Mouse (Mus musculus) right cerebral cortex, adult 18-20 months (tissue): Measurements from ENCODE around the gene Hdac11.
A peak's percentile ranks its signal among the peaks of the same experiment; 100 is the strongest.

Experiments used
- DNase-seq: peaks from one replicate; pipeline ENCODE4 v3.0.0; 2022; ENCODE audit warnings: mixed read lengths

The Hdac11 gene

GRCm38 (mm10) chr6:91172381-91172780 lies 15.9 kb downstream of the Hdac11 start:
- DNase-seq = no peak

DNA sequence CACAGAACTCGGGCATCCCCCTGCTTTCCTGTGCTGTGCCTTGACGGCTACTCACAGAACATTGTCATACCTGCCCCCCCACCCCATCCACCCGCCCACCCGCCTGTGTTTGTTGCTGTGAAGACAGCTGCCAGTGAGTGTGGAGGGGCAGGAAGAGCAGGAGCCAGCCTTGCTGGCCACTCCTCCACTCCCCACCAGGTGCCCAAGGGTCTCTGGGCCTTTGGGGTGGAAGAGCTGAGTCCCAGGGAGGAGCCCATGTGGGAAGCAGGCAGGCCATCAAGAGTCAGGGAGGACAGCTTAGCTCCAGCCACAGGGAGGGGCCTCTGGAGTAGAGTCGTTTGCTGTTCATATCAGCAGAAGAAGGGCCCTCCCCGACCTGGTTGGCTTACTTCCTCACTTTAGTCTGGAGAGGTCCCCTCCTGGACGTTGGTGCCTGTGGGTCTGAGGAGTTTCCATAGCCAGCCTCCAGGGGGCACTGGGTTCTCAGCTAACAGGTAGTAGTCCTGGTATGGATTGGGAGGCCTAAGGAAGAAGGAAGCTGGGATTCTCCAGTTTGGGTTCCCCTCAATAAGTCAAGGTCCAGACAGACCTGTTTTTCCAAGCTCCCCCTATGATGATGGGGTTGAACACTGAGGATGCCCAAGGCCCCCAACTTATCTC lies 16.9 kb downstream of the Hdac11 start:
- DNase-seq = peak; percentile 52

DNA sequence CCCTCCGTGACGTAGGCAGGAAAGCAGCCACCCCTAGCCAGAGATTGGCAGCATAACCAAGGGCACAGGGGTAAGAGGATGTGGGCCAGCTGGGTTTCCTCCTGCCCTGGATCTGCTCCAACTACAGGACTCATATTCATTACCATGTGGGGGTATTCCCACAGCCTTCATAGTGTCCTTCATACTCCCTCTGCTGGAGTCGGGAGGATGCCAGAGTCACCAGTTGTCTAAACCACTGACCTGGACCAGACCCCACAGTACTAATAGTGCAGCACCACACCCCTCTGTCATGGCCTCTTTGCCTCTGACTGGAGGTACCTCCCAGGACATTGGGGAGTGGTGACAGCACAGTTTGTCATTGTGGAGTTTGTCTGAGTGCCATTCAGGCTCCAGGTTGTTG lies 17.7 kb downstream of the Hdac11 start:
- DNase-seq = no peak

- no peak for DNase-seq
Measured at GRCm38 (mm10) chr6:91180767-91181171, 24.3 kb downstream of the Hdac11 start.

DNA sequence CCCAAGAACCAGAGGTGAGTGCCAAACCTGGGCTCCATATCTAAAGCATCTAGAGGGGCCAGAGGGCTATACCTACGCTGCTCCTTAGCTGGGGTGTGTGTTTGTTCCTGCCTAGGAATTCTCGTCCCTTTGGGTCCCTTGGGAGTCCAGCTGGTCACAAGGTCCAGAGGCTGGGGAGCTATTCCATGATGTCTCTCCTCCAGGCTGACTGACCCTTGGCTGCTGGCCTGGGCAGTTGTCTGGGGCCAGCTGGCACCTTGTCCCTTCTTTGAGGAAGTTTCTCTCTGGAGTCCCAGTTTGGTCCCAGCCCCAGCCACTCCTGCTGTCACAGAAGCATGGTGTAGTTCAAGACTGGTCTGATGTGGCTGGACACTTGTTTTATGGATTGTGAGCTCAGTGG lies 24.9 kb downstream of the Hdac11 start:
- DNase-seq = peak; percentile 34

DNA sequence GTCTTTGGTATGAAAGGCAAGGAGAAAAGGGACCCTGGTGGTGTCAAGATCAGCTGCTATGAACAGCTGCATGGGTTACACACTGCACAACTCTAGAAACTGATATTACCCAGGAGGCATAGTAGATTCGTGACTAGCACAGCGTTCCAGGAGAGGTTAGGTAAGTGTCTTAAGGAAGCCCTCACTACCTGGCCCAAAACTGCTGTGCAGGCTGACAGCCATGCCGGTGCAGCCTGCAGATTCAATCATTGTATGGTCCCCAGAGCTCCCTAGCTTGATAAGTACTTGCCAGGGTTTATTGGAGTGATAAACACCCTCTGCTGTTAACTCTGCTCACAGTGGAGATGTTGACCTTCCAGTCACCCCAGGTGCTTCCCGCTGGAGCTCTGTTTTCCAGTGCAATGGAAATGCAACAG lies 25.6 kb downstream of the Hdac11 start:
- no peak for DNase-seq

GRCm38 (mm10) chr6:91183041-91183440 lies 26.6 kb downstream of the Hdac11 start:
- no peak for DNase-seq

GRCm38 (mm10) chr6:91183980-91184379 lies 27.5 kb downstream of the Hdac11 start:
- DNase-seq = no peak

DNA sequence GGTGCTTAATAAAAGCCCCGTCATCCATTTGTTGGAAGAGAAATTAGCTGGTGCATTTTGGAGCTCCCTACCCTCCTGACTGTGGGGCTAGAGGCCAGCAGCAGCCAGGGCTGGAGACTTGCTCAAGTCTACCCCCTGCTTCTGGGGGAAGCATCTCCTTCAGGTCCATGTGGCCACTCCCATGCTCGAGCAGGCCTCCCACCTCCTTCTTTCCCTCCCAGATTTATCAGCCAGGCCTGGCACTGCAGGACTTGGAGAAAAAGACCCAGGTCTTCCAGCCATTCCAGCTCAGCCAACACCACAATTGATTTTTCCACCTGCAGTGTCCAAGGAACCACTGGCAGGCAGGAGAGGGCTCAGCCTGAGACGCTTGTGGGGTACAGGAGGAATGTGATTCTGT lies 28.3 kb downstream of the Hdac11 start:
- DNase-seq = no peak

DNA sequence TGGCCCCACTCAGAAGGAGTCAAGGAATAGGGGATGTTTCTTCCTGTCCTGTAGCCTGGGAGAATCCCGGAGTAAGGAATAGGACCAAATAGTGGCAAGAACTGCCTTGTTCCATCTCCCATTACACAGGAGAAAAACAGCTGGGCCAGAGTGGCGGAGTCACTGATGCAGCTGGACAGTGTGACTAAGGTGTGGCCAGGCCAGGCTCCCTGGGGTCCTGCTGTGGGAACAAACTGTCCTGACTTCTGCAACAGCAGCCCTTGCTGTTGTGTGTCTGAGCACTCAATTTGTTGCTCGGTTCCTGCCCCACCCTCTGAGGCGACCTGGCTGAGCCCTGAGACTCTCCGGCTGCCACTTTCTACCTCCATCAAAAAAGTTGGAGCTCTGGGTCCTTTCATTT lies 29.0 kb downstream of the Hdac11 start:
- DNase-seq = no peak

DNA sequence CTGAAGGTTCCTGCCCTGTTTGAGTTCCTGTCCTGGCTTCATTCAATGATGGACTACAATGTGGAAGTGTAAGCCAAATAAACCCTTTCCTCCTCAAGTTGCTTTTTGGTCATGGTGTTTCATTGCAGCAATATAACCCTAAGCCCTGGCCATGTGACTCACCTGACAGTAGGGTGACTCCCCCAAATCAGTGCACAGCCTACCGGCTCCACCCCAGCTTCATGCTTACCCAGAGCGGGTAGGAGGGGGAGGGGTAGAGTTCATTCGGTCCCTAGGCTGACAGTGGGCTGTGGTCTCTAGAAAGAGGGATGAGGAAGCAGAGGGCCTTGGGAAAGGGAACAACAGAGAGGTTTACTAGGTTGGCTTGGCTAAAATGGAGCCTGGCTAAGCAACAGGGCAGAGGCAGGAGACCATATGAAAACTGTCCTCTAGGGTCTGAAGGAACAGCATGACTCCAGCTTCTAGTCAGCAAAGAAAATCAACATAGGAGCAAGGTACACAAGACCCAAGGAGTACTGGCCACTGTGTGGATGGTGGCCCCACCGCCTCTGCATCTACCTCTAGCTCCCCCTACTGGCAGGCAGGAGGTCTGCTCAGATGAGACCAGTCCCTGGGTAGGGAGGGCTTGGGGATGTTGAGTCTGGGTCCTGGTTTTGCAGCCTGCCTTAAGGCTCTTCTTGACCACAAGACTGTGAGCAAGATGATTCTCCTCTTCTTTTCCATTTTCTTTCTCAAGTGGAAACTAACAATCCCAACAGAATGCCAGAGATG lies 29.9 kb downstream of the Hdac11 start:
- DNase-seq = no peak

DNA sequence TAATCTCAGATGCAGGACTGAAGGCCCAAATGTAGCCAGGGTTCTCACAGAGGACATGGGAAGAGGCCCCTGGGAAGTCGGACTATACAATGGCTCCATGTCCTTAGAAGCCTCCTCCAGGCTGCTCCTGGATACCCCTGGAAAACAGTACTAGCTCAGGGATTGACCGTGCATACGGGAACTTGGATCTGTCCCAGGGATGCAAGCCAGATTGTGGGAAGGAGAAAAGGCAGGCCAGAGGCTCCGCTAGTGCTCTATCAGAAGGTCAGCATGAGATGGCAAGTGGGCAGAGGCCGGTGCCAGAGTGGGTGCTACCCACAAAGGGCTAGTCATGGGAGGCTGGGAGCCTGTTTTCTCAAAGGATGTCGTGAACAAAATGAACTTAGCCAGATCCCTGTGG lies 30.5 kb downstream of the Hdac11 start:
- no peak for DNase-seq

DNA sequence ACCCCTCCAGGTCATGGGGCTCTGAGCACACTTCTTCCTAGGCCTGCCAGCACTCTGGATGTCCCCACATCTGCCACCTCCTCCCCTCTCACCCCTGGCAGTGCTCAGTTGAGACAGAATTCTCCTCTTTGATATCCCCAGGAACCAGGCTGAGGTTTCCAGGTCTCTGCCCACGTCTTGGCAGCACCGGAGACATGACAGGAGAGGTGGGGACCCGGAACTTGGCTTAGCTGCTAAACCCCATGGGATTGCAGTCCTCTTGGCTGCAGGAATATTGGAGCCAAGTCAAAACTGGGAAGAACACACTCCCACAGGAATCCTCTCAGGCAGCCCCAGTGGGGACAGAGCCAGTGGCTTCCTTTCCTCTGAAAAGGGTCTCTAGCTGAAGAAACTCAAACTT lies 31.4 kb downstream of the Hdac11 start:
- no peak for DNase-seq

- no peak for DNase-seq
Measured at GRCm38 (mm10) chr6:91189971-91190370, 33.5 kb downstream of the Hdac11 start.

DNA sequence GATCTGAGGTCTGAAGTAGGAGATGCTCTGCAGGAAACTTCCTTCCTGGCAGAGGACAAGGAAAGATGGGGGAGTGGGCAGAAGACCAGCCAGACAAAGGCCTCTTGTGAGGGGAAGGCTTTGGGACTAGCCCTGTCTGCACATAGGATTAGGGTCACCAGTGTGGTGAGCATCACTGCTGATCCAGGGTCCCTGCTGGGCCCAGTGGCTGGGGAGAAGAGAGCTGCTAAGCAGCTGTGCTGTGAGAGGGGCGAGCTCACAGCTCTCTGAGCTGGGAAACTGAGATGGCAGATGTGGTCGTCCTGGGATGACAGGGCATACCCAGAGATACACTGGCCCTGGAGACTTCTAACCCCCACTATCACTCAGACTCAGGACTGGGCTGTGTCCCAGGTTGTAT lies 35.0 kb downstream of the Hdac11 start:
- DNase-seq = no peak

GRCm38 (mm10) chr6:91192421-91192820 lies 36.0 kb downstream of the Hdac11 start:
- no peak for DNase-seq

- no peak for DNase-seq
Measured at GRCm38 (mm10) chr6:91192851-91193545, 36.5 kb downstream of the Hdac11 start.

DNA sequence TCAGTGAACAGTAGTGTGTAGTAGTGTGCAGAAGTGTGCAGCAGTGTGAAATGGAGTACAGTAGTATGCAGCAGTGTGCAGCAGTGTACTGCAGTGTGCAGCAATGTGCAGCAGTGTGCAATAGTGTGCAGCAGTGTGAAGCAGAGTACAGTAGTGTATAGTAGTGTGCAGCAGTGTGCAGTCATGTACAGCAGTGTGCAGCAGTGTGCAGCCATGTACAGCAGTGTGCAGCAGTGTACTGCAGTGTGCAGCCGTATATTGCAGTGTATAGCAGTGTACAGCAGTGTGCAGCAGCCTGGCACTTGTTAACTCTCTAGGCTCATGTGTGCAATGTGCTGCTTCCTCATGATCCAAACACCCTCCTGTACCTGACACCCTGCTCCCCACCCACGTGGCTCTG lies 42.0 kb downstream of the Hdac11 start:
- DNase-seq = no peak

DNA sequence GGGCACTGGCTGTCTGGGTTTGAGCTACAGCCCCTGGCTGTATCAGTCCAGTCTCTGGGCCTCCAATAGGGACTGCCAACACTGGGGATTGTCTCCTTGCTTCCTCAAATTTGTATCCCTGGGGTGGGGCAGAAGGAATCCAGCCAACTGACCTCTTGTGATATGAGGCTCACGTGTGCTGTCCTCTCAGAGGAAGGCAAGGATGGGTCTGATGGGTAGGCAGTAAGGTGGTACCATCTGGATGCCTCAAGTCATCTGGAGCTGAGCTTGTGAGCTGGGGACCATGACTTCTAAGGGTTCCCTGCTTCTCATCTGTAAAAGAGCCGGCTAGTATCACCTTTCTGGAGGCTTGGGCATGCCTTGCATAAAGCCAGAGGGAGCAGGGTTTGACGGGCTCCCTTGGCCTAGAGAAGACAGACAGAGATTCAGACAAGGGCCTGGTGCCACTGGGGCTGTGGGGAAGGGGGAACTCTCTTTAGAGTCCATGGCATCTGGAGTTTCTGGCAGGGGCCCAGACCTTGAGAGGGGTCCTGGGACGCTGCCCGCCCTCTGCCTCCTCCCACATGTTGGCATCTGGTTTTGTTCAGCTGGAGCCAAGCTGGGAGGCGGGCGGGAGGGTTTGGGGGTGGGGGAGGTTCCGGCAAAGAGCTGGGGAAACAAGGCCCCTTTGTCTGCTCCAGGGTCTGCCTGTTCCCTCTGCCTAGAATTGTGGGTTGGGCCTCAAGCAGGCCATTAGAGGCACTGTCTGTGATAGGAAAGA lies 44.1 kb downstream of the Hdac11 start:
- peak; percentile 70 for DNase-seq

DNA sequence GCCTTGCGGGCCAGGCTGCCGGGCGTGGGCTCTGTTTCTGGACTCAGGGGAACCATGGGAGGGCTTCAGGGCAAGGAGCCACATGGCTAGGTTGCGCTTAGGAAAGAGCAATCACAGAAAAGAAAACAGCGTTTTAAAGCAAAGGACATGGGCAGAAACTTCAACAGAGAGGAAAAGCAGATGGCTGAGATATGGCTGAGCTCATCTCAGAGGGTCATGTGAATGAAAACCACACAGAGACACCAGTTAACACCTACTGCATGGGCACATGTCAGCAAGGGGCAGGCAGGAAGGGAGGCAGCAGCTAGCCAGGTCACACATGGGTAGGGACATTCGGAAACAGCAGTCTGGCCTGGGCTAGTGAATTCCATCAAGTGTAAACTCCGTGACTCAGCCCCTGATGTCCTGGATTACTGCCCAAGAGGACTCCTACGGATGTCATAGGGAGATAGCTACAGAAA lies 45.4 kb downstream of the Hdac11 start:
- DNase-seq = no peak

DNA sequence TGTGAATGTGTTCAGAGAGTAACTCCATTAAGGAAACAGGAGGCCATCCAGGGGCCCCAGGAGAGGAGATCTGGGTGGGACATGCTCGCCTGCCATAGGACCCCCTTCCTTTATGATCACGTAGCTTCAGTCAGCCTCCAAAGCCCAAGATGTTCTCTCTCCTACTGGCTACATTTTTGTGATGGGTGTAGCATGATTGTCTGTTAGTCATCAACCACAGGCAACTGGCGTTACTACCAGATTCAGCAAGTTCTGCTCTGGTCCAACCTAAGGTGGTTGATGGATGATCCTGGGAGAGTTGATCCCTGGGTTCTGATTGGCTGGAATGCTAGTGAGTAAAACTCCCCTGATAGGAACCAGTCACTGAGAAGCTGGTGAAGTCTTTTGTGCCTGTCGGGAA lies 46.1 kb downstream of the Hdac11 start:
- DNase-seq = no peak

GRCm38 (mm10) chr6:91205346-91205745 lies 48.9 kb downstream of the Hdac11 start:
- DNase-seq = no peak

GRCm38 (mm10) chr6:91205791-91206190 lies 49.3 kb downstream of the Hdac11 start:
- DNase-seq = no peak
